Mouse (Mus musculus): ENCODE measurements around the gene Bpgm.

- TF ChIP-seq CTCF (IDR thresholded peaks at IDR 0.05; ENCODE audit: low read depth, low read length) (no peak), GATA1 (IDR thresholded peaks at IDR 0.05; ENCODE audit: borderline replicate concordance, low read length) (no peak), TAL1 (conservative IDR thresholded peaks at IDR 0.05; ENCODE audit: low read depth, low read length) (no peak)
These were observed 54.0 kb downstream of the Bpgm start for GRCm38 (mm10) chr6:34529992-34530391.

All from G1E (cell line).